Mouse (Mus musculus): ENCODE results near the gene Vdac2. TPM values are rescaled to one million over a fixed set of nuclear protein-coding genes. Genes with fewer than 3 reads are reported as not detected.

The Vdac2 gene
- polyA plus RNA-seq, 1 experiment, result 402 TPM

GRCm38 (mm10) chr14:21830876-21831767 is 6.1 kb downstream of the Vdac2 start:
- Histone ChIP-seq H3K4me3 (ENCODE audit: control insufficient read depth, low read depth, low read length) (peak overlapping the region; percentile 97), H3K36me3 (ENCODE audit: control insufficient read depth, insufficient read depth, low read length) (peaks cover 3% of the 10 kb centered on the region; the same call in 1 of the 2 replicates), H3K4me1 (ENCODE audit: control insufficient read depth, insufficient read depth, low read length) (peaks cover 2% of the 10 kb centered on the region), H3K27ac (ENCODE audit: control insufficient read depth, insufficient read depth, low read depth, low read length) (peak overlapping the region; percentile 98), H3K27me3 (ENCODE audit: control insufficient read depth, insufficient read depth, low read length) (no peaks in the 10 kb centered on the region)
- TF ChIP-seq POLR2A (IDR thresholded peaks at IDR 0.05; ENCODE audit: control insufficient read depth, low read depth, low read length) (peak; percentile 68), CTCF (IDR thresholded peaks at IDR 0.05; ENCODE audit: control insufficient read depth, insufficient read depth, insufficient replicate concordance, low read depth, low read length) (no peak)

GRCm38 (mm10) chr14:21831830-21832403 is 6.9 kb downstream of the Vdac2 start:
- peaks cover 2% of the 10 kb centered on the region for H3K4me1 ChIP-seq (ENCODE audit: control insufficient read depth, insufficient read depth, low read length)
- TF ChIP-seq CTCF (IDR thresholded peaks at IDR 0.05; ENCODE audit: control insufficient read depth, insufficient read depth, insufficient replicate concordance, low read depth, low read length), result no peak
- TF ChIP-seq POLR2A (IDR thresholded peaks at IDR 0.05; ENCODE audit: control insufficient read depth, low read depth, low read length), result no peak
- H3K36me3 ChIP-seq (ENCODE audit: control insufficient read depth, insufficient read depth, low read length), result peaks cover 3% of the 10 kb centered on the region
- peak overlapping the region; percentile 97 for H3K4me3 ChIP-seq (ENCODE audit: control insufficient read depth, low read depth, low read length)
- no peaks in the 10 kb centered on the region for H3K27me3 ChIP-seq (ENCODE audit: control insufficient read depth, insufficient read depth, low read length)
- peak overlapping the region; percentile 98 for H3K27ac ChIP-seq (ENCODE audit: control insufficient read depth, insufficient read depth, low read depth, low read length)

GRCm38 (mm10) chr14:21838336-21839017 is 13.4 kb downstream of the Vdac2 start:
- Histone ChIP-seq H3K27ac (ENCODE audit: control insufficient read depth, insufficient read depth, low read depth, low read length) (no peak overlapping the region), H3K4me3 (ENCODE audit: control insufficient read depth, low read depth, low read length) (no peak overlapping the region), H3K36me3 (ENCODE audit: control insufficient read depth, insufficient read depth, low read length) (peaks cover 6% of the 10 kb centered on the region), H3K27me3 (ENCODE audit: control insufficient read depth, insufficient read depth, low read length) (no peaks in the 10 kb centered on the region), H3K4me1 (ENCODE audit: control insufficient read depth, insufficient read depth, low read length) (no peaks in the 10 kb centered on the region)
- TF ChIP-seq POLR2A (IDR thresholded peaks at IDR 0.05; ENCODE audit: control insufficient read depth, low read depth, low read length) (no peak), CTCF (IDR thresholded peaks at IDR 0.05; ENCODE audit: control insufficient read depth, insufficient read depth, insufficient replicate concordance, low read depth, low read length) (no peak)

GRCm38 (mm10) chr14:21841819-21842592 is 17.0 kb downstream of the Vdac2 start:
- Histone ChIP-seq H3K27me3 (ENCODE audit: control insufficient read depth, insufficient read depth, low read length) (no peaks in the 10 kb centered on the region), H3K36me3 (ENCODE audit: control insufficient read depth, insufficient read depth, low read length) (peaks cover 6% of the 10 kb centered on the region), H3K4me1 (ENCODE audit: control insufficient read depth, insufficient read depth, low read length) (0 out of 2 replicates have a peak, but pooled peaks cover 2% of the 10 kb centered on the region), H3K27ac (ENCODE audit: control insufficient read depth, insufficient read depth, low read depth, low read length) (no peak overlapping the region), H3K4me3 (ENCODE audit: control insufficient read depth, low read depth, low read length) (no peak overlapping the region)
- TF ChIP-seq POLR2A (IDR thresholded peaks at IDR 0.05; ENCODE audit: control insufficient read depth, low read depth, low read length) (no peak), CTCF (IDR thresholded peaks at IDR 0.05; ENCODE audit: control insufficient read depth, insufficient read depth, insufficient replicate concordance, low read depth, low read length) (no peak)

GRCm38 (mm10) chr14:21843263-21843662 is 18.2 kb downstream of the Vdac2 start:
- Histone ChIP-seq H3K36me3 (ENCODE audit: control insufficient read depth, insufficient read depth, low read length) (peaks cover 4% of the 10 kb centered on the region), H3K4me1 (ENCODE audit: control insufficient read depth, insufficient read depth, low read length) (peaks cover 11% of the 10 kb centered on the region), H3K4me3 (ENCODE audit: control insufficient read depth, low read depth, low read length) (no peak overlapping the region), H3K27ac (ENCODE audit: control insufficient read depth, insufficient read depth, low read depth, low read length) (no peak overlapping the region), H3K27me3 (ENCODE audit: control insufficient read depth, insufficient read depth, low read length) (no peaks in the 10 kb centered on the region)
- TF ChIP-seq POLR2A (IDR thresholded peaks at IDR 0.05; ENCODE audit: control insufficient read depth, low read depth, low read length) (no peak), CTCF (IDR thresholded peaks at IDR 0.05; ENCODE audit: control insufficient read depth, insufficient read depth, insufficient replicate concordance, low read depth, low read length) (no peak)

GRCm38 (mm10) chr14:21846827-21847380 is 21.9 kb downstream of the Vdac2 start:
- Histone ChIP-seq H3K27ac (ENCODE audit: control insufficient read depth, insufficient read depth, low read depth, low read length) (no peak overlapping the region), H3K4me3 (ENCODE audit: control insufficient read depth, low read depth, low read length) (no peak overlapping the region), H3K4me1 (ENCODE audit: control insufficient read depth, insufficient read depth, low read length) (peaks cover 17% of the 10 kb centered on the region), H3K36me3 (ENCODE audit: control insufficient read depth, insufficient read depth, low read length) (peaks cover 2% of the 10 kb centered on the region), H3K27me3 (ENCODE audit: control insufficient read depth, insufficient read depth, low read length) (no peaks in the 10 kb centered on the region)
- no peak for TF ChIP-seq POLR2A (IDR thresholded peaks at IDR 0.05; ENCODE audit: control insufficient read depth, low read depth, low read length)
- TF ChIP-seq CTCF (IDR thresholded peaks at IDR 0.05; ENCODE audit: control insufficient read depth, insufficient read depth, insufficient replicate concordance, low read depth, low read length), result 0 out of 2 replicates have a peak, but pooled peaks have one; percentile 10
